Mouse (Mus musculus) forebrain, embryonic 10.5 days (tissue): Measurements from ENCODE around the gene Kcnip1. TPM values are rescaled to one million over a fixed set of nuclear protein-coding genes. Genes with fewer than 3 reads are reported as not detected.

Experiments used
- DNase-seq: peaks from one replicate; pipeline ENCODE4 v3.0.0-alpha.2; 2017; ENCODE audit warnings: low spot score; ENCODE audit errors: extremely low spot score
- H3K27ac ChIP-seq: fragments of 300-500 bp; sonication (generic); 2 replicates; pipeline ENCODE4 v1.5.1; 2016; ENCODE audit warnings: mild to moderate bottlenecking
- H3K27me3 ChIP-seq: fragments of 300-500 bp; sonication (generic); 2 replicates; pipeline ENCODE4 v1.6.1; 2016; ENCODE audit warnings: mild to moderate bottlenecking; ENCODE audit not compliant: poor library complexity, severe bottlenecking
- H3K36me3 ChIP-seq: fragments of 300-500 bp; sonication (generic); replicated peaks from 2 replicates; pipeline ENCODE4 v1.6.1; 2016; ENCODE audit warnings: mild to moderate bottlenecking, moderate library complexity
- H3K4me1 ChIP-seq: fragments of 300-500 bp; sonication (generic); 2 replicates; pipeline ENCODE4 v1.6.1; 2016
- H3K4me3 ChIP-seq: fragments of 300-500 bp; sonication (generic); 2 replicates; pipeline ENCODE4 v1.5.1; 2016; ENCODE audit warnings: mild to moderate bottlenecking, moderate library complexity
- H3K9me3 ChIP-seq: fragments of 300-500 bp; sonication (generic); 2 replicates; pipeline ENCODE4 v1.6.1; 2016; ENCODE audit warnings: mild to moderate bottlenecking, moderate library complexity
- WGBS: fragments of 180-500 bp; shearing (Covaris S2); methylation state at CpG from one replicate; pipeline ENCODE4 v1.1.7; 2016; 5-methylcytosine and 5-hydroxymethylcytosine counted together
- polyA plus RNA-seq: library from polyadenylated mRNA; unstranded; fragments of >200 nt; fragmentation: Nextera tagmentation; extraction: Ambion mirVana; gene quantifications from 2 replicates; pipeline ENCODE4 v1.2.1, GENCODE M21; 2016

Kcnip1 gene
- polyA plus RNA-seq, 1 experiment from 2014 or later, result 3.7 TPM

DNA sequence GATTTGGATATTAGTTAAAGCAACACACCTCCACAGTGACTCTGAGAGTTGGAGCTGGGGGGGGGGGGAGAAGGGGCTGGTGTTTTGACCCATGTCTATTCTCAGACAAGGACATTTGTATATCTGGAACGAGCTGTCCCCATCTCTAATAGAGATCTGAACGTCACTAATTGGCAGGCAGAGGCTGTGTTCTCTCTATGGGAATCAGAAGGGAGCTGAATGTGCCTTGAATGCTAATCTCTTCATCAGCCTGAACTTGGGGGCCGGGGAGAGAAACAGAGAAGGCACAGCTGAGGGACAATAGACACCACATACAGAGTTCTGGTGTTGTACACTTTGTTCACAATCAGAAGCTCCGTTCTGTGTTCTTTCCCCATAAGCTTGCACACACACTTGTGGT, 206.4 kb downstream of the Kcnip1 start:
- WGBS, result 43% methylated on average over 4 of the region's 4 CpGs
- no peak overlapping the region for H3K27ac ChIP-seq
- DNase-seq, result no peak

DNA sequence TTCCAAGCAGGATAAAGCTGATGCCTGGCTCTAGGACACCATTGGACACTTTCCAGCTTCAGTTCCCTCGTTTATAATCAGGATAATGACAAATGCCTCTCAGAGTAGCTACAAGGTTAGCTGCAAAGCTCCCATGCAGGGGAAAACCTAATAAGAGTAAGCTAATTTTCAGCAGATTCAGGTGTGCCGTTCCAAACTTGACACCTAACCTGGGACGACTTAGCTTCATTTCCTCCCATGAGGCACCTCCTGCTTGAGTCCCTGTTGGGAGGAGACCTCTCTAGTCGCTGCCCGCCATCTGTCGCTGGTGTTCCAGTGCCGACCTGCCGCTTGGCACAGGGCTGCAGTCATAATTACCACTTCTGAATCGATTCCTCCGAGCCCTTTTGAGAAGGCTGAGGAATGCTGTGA, 211.4 kb downstream of the Kcnip1 start:
- Histone ChIP-seq H3K36me3 (no peaks in the 10 kb centered on the region), H3K4me1 (peaks cover 52% of the 10 kb centered on the region), H3K4me3 (no peak overlapping the region), H3K27ac (no peak overlapping the region), H3K27me3 (no peaks in the 10 kb centered on the region), H3K9me3 (no peaks in the 10 kb centered on the region)
- DNase-seq, result no peak
- 66% methylated on average over 10 of the region's 10 CpGs for WGBS

More for the DNA sequence above, 206.4 kb downstream of the Kcnip1 start:
- H3K27me3 ChIP-seq, result no peaks in the 10 kb centered on the region
- H3K36me3 ChIP-seq, result no peaks in the 10 kb centered on the region
- H3K4me3 ChIP-seq, result no peak overlapping the region
- H3K4me1 ChIP-seq, result peaks cover 45% of the 10 kb centered on the region
- no peaks in the 10 kb centered on the region for H3K9me3 ChIP-seq

DNA sequence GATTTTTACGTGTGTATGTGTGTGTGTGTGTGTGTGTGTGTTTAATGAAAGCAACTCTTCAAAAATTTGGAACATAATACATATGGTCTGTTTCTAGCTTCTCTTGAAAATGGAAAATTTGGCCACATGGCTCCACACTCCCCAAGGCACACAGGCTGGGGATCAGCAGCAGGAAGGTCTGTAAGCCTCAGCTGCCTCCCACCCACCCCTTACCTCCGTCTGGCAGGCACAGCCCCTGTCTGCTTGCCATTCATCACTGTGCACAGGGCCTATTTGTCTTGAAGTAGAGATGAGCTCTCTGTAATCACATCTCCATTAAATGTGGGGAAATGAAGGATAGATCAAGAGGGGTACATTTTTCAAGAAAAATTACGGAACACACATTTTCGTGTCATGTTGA, 212.7 kb downstream of the Kcnip1 start:
- no peak overlapping the region for H3K27ac ChIP-seq
- peaks cover 39% of the 10 kb centered on the region for H3K4me1 ChIP-seq
- H3K27me3 ChIP-seq, result no peaks in the 10 kb centered on the region
- DNase-seq, result no peak
- H3K4me3 ChIP-seq, result no peak overlapping the region
- 77% methylated on average over 4 of the region's 4 CpGs for WGBS
- no peaks in the 10 kb centered on the region for H3K36me3 ChIP-seq
- H3K9me3 ChIP-seq, result no peaks in the 10 kb centered on the region

- no peaks in the 10 kb centered on the region for H3K9me3 ChIP-seq
- no peaks in the 10 kb centered on the region for H3K36me3 ChIP-seq
- 82% methylated on average over 5 of the region's 5 CpGs for WGBS
These were observed 220.3 kb downstream of the Kcnip1 start for GRCm38 (mm10) chr11:33772615-33773141.

DNA sequence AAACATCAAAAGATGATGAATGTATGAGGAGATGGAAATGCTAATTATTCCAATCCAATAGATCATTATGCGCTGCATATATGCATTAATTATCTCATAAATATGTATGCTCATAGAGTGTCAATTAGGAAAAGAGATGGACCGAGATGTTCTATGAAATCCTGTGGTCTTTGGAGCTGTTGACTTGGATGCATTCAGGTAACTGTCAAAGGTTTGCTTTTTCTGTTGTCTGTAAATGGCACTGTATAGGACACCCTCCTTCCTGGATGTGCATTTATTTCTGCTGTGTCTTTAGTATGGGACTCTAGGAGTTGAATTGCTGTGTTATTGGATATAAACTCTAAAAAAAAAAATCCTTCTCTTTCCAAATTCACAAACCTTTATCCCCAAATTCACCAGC, 220.9 kb downstream of the Kcnip1 start:
- Histone ChIP-seq H3K4me3 (no peak overlapping the region), H3K27ac (no peak overlapping the region), H3K27me3 (no peaks in the 10 kb centered on the region), H3K9me3 (no peaks in the 10 kb centered on the region), H3K36me3 (no peaks in the 10 kb centered on the region), H3K4me1 (peaks cover 8% of the 10 kb centered on the region; the same call in 1 of the 2 replicates)
- 92% methylated on average over 2 of the region's 2 CpGs for WGBS
- no peak for DNase-seq

More at GRCm38 (mm10) chr11:33772615-33773141, 220.3 kb downstream of the Kcnip1 start:
- H3K4me3 ChIP-seq, result no peak overlapping the region
- peaks cover 8% of the 10 kb centered on the region; the same call in 1 of the 2 replicates for H3K4me1 ChIP-seq
- no peaks in the 10 kb centered on the region for H3K27me3 ChIP-seq
- H3K27ac ChIP-seq, result no peak overlapping the region
- DNase-seq, result no peak

DNA sequence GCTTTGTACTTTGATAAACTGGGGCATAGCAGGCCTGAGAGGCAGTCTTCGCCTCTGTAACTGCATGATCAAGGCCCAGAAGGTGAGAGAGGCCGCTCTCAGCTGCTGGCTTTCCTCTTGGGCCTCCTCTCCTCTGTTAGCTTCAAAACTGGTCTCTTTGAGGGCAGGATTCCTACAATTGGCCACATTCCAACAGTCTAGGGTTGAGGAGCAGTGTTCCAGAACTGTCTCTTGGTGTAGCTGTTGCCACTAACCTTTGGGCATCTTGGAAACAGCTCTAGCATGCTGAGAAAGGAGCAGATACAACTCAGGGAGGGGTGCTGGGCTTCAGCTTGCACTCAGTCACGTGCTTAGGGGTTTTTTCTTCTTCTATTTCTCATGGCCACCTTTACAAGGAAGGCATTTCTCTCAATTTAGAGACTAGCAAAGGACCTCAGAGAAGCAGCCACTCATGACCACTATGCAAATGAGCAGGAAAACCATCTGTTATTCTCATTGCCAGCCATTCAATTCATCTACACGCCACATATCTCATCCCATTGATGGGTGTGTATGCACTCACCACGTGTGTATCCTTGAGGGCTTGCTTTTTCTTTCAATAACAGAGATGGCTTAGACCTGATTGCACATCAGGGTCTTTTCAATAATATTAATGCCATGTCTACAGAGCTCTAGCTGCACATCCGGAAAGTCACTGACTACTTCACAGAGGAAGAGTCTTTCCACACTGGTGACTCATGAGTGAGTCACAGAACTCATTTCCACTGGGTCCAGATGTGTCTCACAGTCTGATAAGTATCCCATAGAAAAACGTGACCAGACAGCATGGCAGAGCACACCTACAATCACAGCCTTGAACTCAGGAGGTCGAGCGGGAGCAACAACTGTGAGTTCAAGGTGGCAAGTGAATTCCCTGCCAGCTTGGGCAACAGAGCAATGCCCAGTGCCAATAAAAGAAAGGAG, 225.7 kb downstream of the Kcnip1 start:
- DNase-seq, result no peak
- no peaks in the 10 kb centered on the region for H3K9me3 ChIP-seq
- H3K4me3 ChIP-seq, result no peak overlapping the region
- no peaks in the 10 kb centered on the region for H3K27me3 ChIP-seq
- no peaks in the 10 kb centered on the region for H3K36me3 ChIP-seq
- WGBS, result 85% methylated on average over 9 of the region's 9 CpGs
- no peak overlapping the region for H3K27ac ChIP-seq
- peaks cover 8% of the 10 kb centered on the region; the same call in 1 of the 2 replicates for H3K4me1 ChIP-seq

GRCm38 (mm10) chr11:33761201-33761755, 231.7 kb downstream of the Kcnip1 start:
- Histone ChIP-seq H3K27ac (no peak overlapping the region), H3K4me3 (no peak overlapping the region), H3K9me3 (no peaks in the 10 kb centered on the region), H3K27me3 (no peaks in the 10 kb centered on the region), H3K4me1 (0 out of 2 replicates have a peak, but pooled peaks cover 5% of the 10 kb centered on the region), H3K36me3 (no peaks in the 10 kb centered on the region)
- no peak for DNase-seq
- WGBS, result 90% methylated on average over 16 of the region's 16 CpGs

GRCm38 (mm10) chr11:33756624-33757023, 236.3 kb downstream of the Kcnip1 start:
- no peak overlapping the region for H3K4me3 ChIP-seq
- no peak for DNase-seq
- peaks cover 13% of the 10 kb centered on the region for H3K4me1 ChIP-seq
- no peaks in the 10 kb centered on the region for H3K36me3 ChIP-seq
- no peaks in the 10 kb centered on the region for H3K9me3 ChIP-seq
- 87% methylated on average over 15 of the region's 15 CpGs for WGBS
- no peaks in the 10 kb centered on the region for H3K27me3 ChIP-seq
- H3K27ac ChIP-seq, result no peak overlapping the region

- H3K27me3 ChIP-seq, result no peaks in the 10 kb centered on the region
- H3K9me3 ChIP-seq, result no peaks in the 10 kb centered on the region
- no peak overlapping the region for H3K4me3 ChIP-seq
- peaks cover 13% of the 10 kb centered on the region for H3K4me1 ChIP-seq
- WGBS, result 50% methylated on average over 4 of the region's 4 CpGs
- no peak for DNase-seq
- H3K27ac ChIP-seq, result no peak overlapping the region
- no peaks in the 10 kb centered on the region for H3K36me3 ChIP-seq
These were observed 240.5 kb downstream of the Kcnip1 start for GRCm38 (mm10) chr11:33752431-33752873.

DNA sequence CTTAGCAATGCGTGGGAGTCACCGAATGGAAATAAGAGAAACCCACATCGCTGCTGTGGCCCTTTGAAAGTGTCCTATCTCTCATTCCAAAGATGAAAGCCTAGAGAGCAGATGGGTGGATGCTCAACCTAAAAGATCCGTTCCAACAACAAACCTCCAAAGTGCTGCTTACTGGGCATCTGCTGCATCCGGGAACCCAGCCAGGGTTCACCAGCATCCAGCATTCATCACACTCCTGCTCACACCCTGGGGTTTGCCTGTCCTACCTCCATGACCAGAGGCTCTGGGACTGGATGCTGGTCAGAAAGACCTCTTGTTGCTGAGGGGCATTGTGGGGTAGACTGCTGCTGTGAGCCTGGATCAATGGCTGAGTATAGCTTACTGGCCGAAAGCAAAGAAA, 241.4 kb downstream of the Kcnip1 start:
- DNase-seq, result no peak
- Histone ChIP-seq H3K4me1 (peaks cover 8% of the 10 kb centered on the region), H3K4me3 (no peak overlapping the region), H3K36me3 (no peaks in the 10 kb centered on the region), H3K9me3 (no peaks in the 10 kb centered on the region), H3K27ac (no peak overlapping the region), H3K27me3 (no peaks in the 10 kb centered on the region)
- WGBS, result 91% methylated on average over 6 of the region's 6 CpGs

DNA sequence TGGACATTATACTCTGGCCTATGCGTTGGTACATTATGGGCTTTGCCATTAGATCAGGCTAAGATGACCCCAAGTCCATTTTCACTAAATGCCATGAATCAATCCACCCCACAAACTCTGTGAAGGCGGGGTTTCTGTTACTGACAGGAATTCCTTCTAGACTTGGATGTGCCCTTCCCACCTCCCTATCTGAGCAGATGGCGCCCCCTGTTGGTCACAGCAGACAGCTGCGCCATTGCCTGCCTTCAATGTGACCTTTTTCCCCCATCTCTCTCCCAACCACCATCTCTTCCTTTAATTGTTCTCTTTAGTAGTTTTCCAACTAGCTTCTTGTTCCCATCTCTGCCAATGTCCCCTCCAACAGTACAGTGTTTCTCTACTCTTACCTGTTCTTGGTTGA, 243.0 kb downstream of the Kcnip1 start:
- Histone ChIP-seq H3K27ac (no peak overlapping the region), H3K4me3 (no peak overlapping the region), H3K36me3 (no peaks in the 10 kb centered on the region), H3K4me1 (peaks cover 8% of the 10 kb centered on the region), H3K27me3 (no peaks in the 10 kb centered on the region), H3K9me3 (no peaks in the 10 kb centered on the region)
- no peak for DNase-seq
- WGBS, result 86% methylated on average over 4 of the region's 4 CpGs

DNA sequence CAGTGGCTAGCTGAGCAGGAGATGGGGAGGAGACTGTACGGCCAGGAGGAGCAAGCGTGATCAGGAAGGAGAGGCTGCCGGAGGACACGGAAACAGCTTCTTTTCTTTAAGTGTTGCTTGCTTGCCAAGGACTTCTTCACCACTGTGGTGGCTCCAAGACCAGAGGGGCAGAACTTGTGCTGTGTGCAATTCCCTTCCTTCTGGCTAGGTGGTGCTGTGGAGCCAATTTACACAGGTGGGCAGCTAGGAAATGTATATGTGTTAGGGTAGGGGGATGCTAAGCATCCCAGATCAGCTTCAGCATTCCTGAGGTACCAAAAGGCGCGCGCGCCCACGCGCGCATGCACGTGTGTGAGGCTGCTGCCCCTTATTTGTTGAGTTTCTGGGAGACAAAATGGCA, 243.5 kb downstream of the Kcnip1 start:
- H3K36me3 ChIP-seq, result no peaks in the 10 kb centered on the region
- no peak for DNase-seq
- 95% methylated on average over 12 of the region's 12 CpGs for WGBS
- H3K4me1 ChIP-seq, result peaks cover 12% of the 10 kb centered on the region
- no peak overlapping the region for H3K27ac ChIP-seq
- no peaks in the 10 kb centered on the region for H3K9me3 ChIP-seq
- no peak overlapping the region for H3K4me3 ChIP-seq
- no peaks in the 10 kb centered on the region for H3K27me3 ChIP-seq

DNA sequence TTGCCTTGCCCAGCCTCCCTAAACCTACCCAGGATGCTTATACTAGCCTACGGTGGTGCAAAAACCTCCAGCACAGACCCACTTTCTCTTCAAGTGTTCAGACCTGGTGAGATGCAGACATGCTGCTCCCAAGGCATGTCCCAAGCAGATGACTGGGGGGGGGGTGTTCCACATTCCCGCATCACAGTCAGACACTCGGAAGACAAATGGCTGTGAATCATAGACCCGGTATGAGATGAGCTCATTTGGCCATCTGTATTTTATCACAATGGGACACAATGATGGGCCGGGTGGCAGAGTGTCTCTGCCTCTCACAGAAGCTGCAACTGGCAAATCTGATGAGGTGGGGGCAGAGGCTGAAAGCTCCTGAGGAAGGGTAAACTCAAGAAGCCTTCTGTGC, 244.2 kb downstream of the Kcnip1 start:
- H3K36me3 ChIP-seq, result no peaks in the 10 kb centered on the region
- no peaks in the 10 kb centered on the region for H3K27me3 ChIP-seq
- WGBS, result 93% methylated on average over 5 of the region's 5 CpGs
- no peaks in the 10 kb centered on the region for H3K9me3 ChIP-seq
- no peak for DNase-seq
- H3K4me3 ChIP-seq, result no peak overlapping the region
- H3K27ac ChIP-seq, result no peak overlapping the region
- peaks cover 13% of the 10 kb centered on the region for H3K4me1 ChIP-seq
